Mouse (Mus musculus) R1 (cell line): ENCODE measurements around the gene Kcnj15.

Source experiments
- DNase-seq: peaks from one replicate; pipeline ENCODE4 v3.0.0-alpha.2; 2018; ENCODE audit warnings: low read depth, low spot score

Kcnj15 gene

GRCm38 (mm10) chr16:95257266-95257894, at the start of gene Kcnj15:
Gene Kcnj15 (plus strand): TSS chr16:95257558.
- DNase-seq, result no peak

- no peak for DNase-seq
Measured at GRCm38 (mm10) chr16:95208243-95208642, 49.1 kb upstream of the Kcnj15 start.

- no peak for DNase-seq
Measured at GRCm38 (mm10) chr16:95209011-95209466, 48.3 kb upstream of the Kcnj15 start.

- DNase-seq, result no peak
Measured at GRCm38 (mm10) chr16:95214251-95215197, 42.8 kb upstream of the Kcnj15 start.

GRCm38 (mm10) chr16:95215782-95216181, 41.6 kb upstream of the Kcnj15 start:
- DNase-seq, result no peak

GRCm38 (mm10) chr16:95216346-95216745, 41.0 kb upstream of the Kcnj15 start:
- no peak for DNase-seq

- no peak for DNase-seq
Measured at GRCm38 (mm10) chr16:95216824-95217223, 40.5 kb upstream of the Kcnj15 start.

- no peak for DNase-seq
Measured at GRCm38 (mm10) chr16:95218783-95219182, 38.6 kb upstream of the Kcnj15 start.

- no peak for DNase-seq
Measured at GRCm38 (mm10) chr16:95219459-95219858, 37.9 kb upstream of the Kcnj15 start.

GRCm38 (mm10) chr16:95221051-95221450, 36.3 kb upstream of the Kcnj15 start:
- DNase-seq, result no peak

- DNase-seq, result no peak
Measured at GRCm38 (mm10) chr16:95222026-95222718, 35.2 kb upstream of the Kcnj15 start.

- DNase-seq, result no peak
Measured at GRCm38 (mm10) chr16:95223435-95223834, 33.9 kb upstream of the Kcnj15 start.

GRCm38 (mm10) chr16:95225285-95225684, 32.1 kb upstream of the Kcnj15 start:
- no peak for DNase-seq

- DNase-seq, result no peak
Measured at GRCm38 (mm10) chr16:95231768-95232167, 25.6 kb upstream of the Kcnj15 start.

- DNase-seq, result no peak
Measured at GRCm38 (mm10) chr16:95234891-95235548, 22.3 kb upstream of the Kcnj15 start.

GRCm38 (mm10) chr16:95239209-95239925, 18.0 kb upstream of the Kcnj15 start:
- DNase-seq, result no peak

- DNase-seq, result no peak
Measured at GRCm38 (mm10) chr16:95240688-95241087, 16.7 kb upstream of the Kcnj15 start.

GRCm38 (mm10) chr16:95241581-95241980, 15.8 kb upstream of the Kcnj15 start:
- DNase-seq, result no peak

- DNase-seq, result no peak
Measured at GRCm38 (mm10) chr16:95242114-95242513, 15.2 kb upstream of the Kcnj15 start.

GRCm38 (mm10) chr16:95243401-95243800, 14.0 kb upstream of the Kcnj15 start:
- DNase-seq, result no peak
